Mouse (Mus musculus): ENCODE results near the gene Mad2l2. TPM values are rescaled to one million over a fixed set of nuclear protein-coding genes. Genes with fewer than 3 reads are reported as not detected.
"Not testable (repeated sequence)": the region's sequence is repeated elsewhere in the genome, so short reads cannot be mapped to it uniquely, and the experiment has no call there.

Gene Mad2l2
- total RNA-seq, 1 experiment from 2014 or later, result 6.4 TPM

- 0 out of 2 replicates have a peak, but pooled peaks have one; percentile 23 for ATAC-seq (replicated peaks; ENCODE audit: insufficient number of reproducible peaks, low FRiP score, low TSS enrichment, poor library complexity, severe bottlenecking)
These were observed 28.2 kb upstream of the Mad2l2 start for GRCm38 (mm10) chr4:148101801-148102527.

- no peak for ATAC-seq (replicated peaks; ENCODE audit: insufficient number of reproducible peaks, low FRiP score, low TSS enrichment, poor library complexity, severe bottlenecking)
These were observed 26.0 kb upstream of the Mad2l2 start for GRCm38 (mm10) chr4:148104146-148104545.

DNA sequence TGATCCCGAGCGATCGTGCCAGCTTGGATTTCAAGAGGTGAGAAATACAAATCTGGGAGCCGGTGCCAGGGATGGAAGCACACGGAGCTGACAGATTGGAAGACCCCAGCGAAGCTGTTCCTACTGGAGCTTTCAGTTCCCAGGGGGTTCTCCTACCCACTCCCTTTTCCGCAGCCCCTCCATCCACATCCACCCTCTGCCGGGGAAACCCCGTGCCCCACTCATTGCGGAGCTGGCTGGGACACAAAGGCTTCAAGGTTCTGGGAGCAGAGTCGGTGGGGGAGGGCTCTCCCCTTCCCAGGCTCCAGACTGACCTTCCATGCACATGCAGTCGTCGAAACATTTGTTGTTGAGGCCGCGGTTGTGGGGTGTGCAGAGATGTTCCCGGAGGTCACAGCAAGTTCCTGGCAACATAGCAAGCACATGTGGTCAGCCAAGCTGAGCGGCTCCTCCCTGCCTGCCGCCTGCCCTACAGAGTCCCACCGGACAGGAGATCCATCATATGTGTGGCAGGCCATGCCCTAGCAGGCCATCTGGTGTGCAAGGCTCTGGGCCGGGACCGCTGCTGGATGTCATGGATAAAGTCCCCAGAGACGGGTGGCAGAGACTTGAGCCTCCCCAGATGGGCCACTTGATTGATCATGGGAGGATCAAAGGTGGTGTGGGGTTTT lies 22.4 kb upstream of the Mad2l2 start:
- ATAC-seq (replicated peaks; ENCODE audit: insufficient number of reproducible peaks, low FRiP score, low TSS enrichment, poor library complexity, severe bottlenecking), result no peak

- ATAC-seq (replicated peaks; ENCODE audit: insufficient number of reproducible peaks, low FRiP score, low TSS enrichment, poor library complexity, severe bottlenecking), result no peak
These were observed 21.6 kb upstream of the Mad2l2 start for GRCm38 (mm10) chr4:148108565-148109100.

GRCm38 (mm10) chr4:148109215-148109614 lies 21.0 kb upstream of the Mad2l2 start:
- no peak for ATAC-seq (replicated peaks; ENCODE audit: insufficient number of reproducible peaks, low FRiP score, low TSS enrichment, poor library complexity, severe bottlenecking)

GRCm38 (mm10) chr4:148112519-148112918 lies 17.7 kb upstream of the Mad2l2 start:
- ATAC-seq (replicated peaks; ENCODE audit: insufficient number of reproducible peaks, low FRiP score, low TSS enrichment, poor library complexity, severe bottlenecking), result no peak

GRCm38 (mm10) chr4:148114758-148115391 lies 15.3 kb upstream of the Mad2l2 start:
- ATAC-seq (replicated peaks; ENCODE audit: insufficient number of reproducible peaks, low FRiP score, low TSS enrichment, poor library complexity, severe bottlenecking), result peak; percentile 88

DNA sequence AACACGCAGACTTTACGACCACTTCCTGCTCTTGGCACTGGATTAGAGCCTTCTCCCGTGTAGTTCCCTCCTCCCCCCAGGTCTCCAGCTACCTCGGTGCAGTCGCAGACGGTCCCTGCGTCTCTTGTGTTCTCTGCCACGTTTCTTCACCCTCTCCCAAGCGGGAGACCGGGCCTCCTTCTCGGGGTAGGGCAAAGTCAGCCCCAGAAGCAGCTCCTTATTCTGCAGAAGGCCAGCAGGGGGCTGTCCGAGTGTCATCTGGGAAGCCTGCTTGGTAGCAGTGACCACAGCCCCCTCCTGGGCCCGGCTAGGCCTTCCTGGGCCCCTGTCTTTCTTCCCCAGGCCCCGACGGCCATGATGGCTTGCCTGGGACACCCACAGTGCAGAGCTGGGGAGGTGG lies 14.7 kb upstream of the Mad2l2 start:
- peak; percentile 15; the same call in 1 of the 2 replicates for ATAC-seq (replicated peaks; ENCODE audit: insufficient number of reproducible peaks, low FRiP score, low TSS enrichment, poor library complexity, severe bottlenecking)

DNA sequence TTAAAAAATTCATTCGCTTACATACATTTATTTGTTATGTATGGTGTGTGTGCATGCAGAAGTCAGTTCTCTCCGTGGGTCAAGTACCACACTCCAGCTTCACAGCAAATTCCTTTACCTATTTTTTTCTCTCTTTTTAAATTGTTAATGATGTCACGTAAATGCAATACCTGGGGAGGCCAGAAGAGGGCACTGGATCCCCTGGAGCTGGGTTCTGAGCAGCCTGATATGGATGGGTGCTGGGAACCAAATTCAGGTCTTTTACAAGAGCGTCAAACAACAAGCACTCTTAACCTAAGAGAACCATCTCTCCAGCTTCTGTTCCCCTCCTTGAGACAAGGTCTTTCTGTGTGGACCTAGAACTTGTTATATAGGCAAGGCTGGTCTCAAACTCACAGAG lies 13.5 kb upstream of the Mad2l2 start:
- no peak for ATAC-seq (replicated peaks; ENCODE audit: insufficient number of reproducible peaks, low FRiP score, low TSS enrichment, poor library complexity, severe bottlenecking)

- ATAC-seq (replicated peaks; ENCODE audit: insufficient number of reproducible peaks, low FRiP score, low TSS enrichment, poor library complexity, severe bottlenecking), result no peak
These were observed 12.8 kb upstream of the Mad2l2 start for GRCm38 (mm10) chr4:148117392-148117791.

DNA sequence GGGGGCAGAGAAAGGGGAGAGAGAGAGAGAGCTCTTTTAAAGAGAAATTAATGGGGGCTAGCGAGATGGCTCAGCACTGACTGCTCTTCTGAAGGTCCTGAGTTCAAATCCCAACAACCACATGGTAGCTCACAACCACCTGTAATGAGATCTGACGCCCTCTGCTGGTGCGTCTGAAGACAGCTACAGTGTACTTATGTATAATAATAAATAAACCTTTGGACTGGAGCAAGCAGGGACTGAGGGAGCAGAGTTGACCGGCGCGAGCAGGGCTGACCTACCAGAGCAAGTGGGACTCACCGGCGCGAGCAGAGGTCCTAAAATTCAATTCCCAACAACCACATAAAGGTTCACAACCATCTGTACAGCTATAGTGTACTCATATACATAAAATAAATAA lies 10.6 kb upstream of the Mad2l2 start:
- ATAC-seq (replicated peaks; ENCODE audit: insufficient number of reproducible peaks, low FRiP score, low TSS enrichment, poor library complexity, severe bottlenecking), result not testable (repeated sequence)

- no peak for ATAC-seq (replicated peaks; ENCODE audit: insufficient number of reproducible peaks, low FRiP score, low TSS enrichment, poor library complexity, severe bottlenecking)
These were observed 9.6 kb upstream of the Mad2l2 start for GRCm38 (mm10) chr4:148120555-148120954.

DNA sequence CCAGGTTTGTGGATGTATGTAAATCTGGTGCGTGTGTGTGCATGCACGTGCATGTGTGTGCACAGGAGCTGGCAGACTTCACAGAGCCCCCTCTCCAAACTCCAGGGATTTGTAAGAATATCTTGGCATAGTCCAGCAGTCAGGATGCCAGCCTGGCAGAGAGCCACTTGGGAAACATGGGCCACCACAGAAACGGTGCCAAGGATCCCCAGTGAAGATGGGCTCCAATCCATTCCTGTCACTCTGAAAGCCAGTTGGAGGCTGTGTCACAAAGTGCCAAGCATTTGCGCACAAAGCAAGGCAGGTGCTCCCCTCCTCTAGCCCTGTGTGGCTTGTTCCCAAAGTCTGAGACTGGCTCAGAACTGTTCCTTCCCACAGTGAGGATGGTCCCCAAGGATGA lies 8.8 kb upstream of the Mad2l2 start:
- no peak for ATAC-seq (replicated peaks; ENCODE audit: insufficient number of reproducible peaks, low FRiP score, low TSS enrichment, poor library complexity, severe bottlenecking)

- no peak for ATAC-seq (replicated peaks; ENCODE audit: insufficient number of reproducible peaks, low FRiP score, low TSS enrichment, poor library complexity, severe bottlenecking)
These were observed 8.0 kb upstream of the Mad2l2 start for GRCm38 (mm10) chr4:148121982-148122693.

DNA sequence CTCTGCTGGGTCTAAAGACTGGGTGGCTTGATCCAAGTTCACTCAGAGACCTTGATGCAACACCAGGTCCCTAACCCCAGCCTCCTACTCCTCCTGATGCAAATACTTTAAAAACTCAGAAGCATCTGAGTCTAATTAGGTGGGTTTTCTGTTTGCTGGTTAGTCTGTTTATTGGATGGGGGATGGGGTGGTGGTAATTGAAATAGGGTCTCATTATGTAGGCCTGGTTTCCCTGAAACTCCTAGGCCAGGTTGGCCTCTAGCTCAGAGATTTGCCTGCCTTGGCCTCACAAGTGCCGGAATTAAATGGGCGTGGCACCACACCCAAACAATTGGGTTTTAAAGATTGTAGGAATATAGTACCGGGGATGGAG lies 7.5 kb upstream of the Mad2l2 start:
- ATAC-seq (replicated peaks; ENCODE audit: insufficient number of reproducible peaks, low FRiP score, low TSS enrichment, poor library complexity, severe bottlenecking), result no peak

- ATAC-seq (replicated peaks; ENCODE audit: insufficient number of reproducible peaks, low FRiP score, low TSS enrichment, poor library complexity, severe bottlenecking), result no peak
These were observed 1.9 kb upstream of the Mad2l2 start for GRCm38 (mm10) chr4:148128241-148128640.

DNA sequence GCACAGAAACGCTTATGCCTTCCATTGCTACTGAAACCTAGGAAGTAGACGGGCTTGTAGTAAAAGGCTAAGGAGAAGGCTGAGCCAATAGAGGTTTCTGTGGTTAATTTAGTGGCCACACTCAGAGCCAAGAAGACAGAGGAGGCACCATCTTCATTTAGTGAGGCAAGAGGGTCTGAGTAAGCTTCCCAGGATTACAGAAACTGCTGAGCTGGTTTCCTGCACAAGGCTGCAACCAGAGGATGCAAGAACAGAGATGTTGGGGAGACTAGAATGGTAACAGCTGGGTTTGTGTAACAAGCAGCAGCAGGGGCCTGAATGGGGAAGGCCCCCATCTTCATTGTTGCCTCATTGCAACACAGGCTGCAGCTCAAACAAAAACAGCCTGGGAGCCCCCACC lies 1.5 kb upstream of the Mad2l2 start:
- no peak for ATAC-seq (replicated peaks; ENCODE audit: insufficient number of reproducible peaks, low FRiP score, low TSS enrichment, poor library complexity, severe bottlenecking)

- ATAC-seq (replicated peaks; ENCODE audit: insufficient number of reproducible peaks, low FRiP score, low TSS enrichment, poor library complexity, severe bottlenecking), result no peak
These were observed 603 bp downstream of the Mad2l2 start, which contains the start of gene Draxin for GRCm38 (mm10) chr4:148130561-148131413. Gene Draxin (minus strand): TSS chr4:148130698.

All from monocyte, adult 5-6 weeks (primary cell).